Mouse (Mus musculus) olfactory bulb, adult 2 months (tissue): ENCODE measurements around the gene Smarcd2.

Source experiments
- CTCF ChIP-seq: fragments of 200-500 bp; IDR thresholded peaks from 2 replicates; pipeline ENCODE4 v1.5.1; 2012; ENCODE audit warnings: low read depth, mild to moderate bottlenecking, low read length, moderate library complexity; ENCODE audit not compliant: insufficient read depth
- POLR2A ChIP-seq: fragments of 200-500 bp; IDR thresholded peaks from 2 replicates; pipeline ENCODE4 v1.6.1; 2012; ENCODE audit warnings: mild to moderate bottlenecking, low read depth, low read length, moderate library complexity; ENCODE audit not compliant: insufficient read depth

GRCm38 (mm10) chr11:106269060-106269431, 3.7 kb downstream of the Smarcd2 start:
- TF ChIP-seq CTCF (no peak), POLR2A (no peak)
